Mouse (Mus musculus): ENCODE data around the gene Crb3.

The Crb3 gene

GRCm38 (mm10) chr17:57048816-57049215, 10.1 kb upstream of the Crb3 start:
- ChIA-PET POLR2A (interaction anchor here in 3 of 4 experiments (0.7 to 6.9 kb wide), 7 partner anchors 11 to 985 kb away, joined by 3 to 42 read pairs (median 4); partner anchors contain the start of genes Khsrp (in 1 of the 3) and Slc25a23 (in 1 of the 3)), CTCF (interaction anchor here in 2 of 4 experiments (0.8 to 1.0 kb wide), 3 partner anchors 10 to 286 kb away, joined by 3 to 4 read pairs (median 3); no protein-coding TSS in a partner anchor)

GRCm38 (mm10) chr17:57051679-57052078, 7.2 kb upstream of the Crb3 start:
- POLR2A ChIA-PET = interaction anchor here in 3 of 4 experiments (0.6 to 6.9 kb wide), 17 partner anchors 8 to 353 kb away, joined by 3 to 42 read pairs (median 4); partner anchors contain the start of genes Khsrp (in 2 of the 3), Slc25a23 (in 2 of the 3) and Dus3l (in 1 of the 3)

GRCm38 (mm10) chr17:57056246-57056645, 2.7 kb upstream of the Crb3 start:
- POLR2A ChIA-PET = interaction anchor here in 2 of 4 experiments (0.7 to 1.3 kb wide), 4 partner anchors 15 to 143 kb away, joined by 3 to 6 read pairs (median 4); partner anchors contain the start of gene Khsrp (in 1 of the 2)
- CTCF ChIA-PET = interaction anchor here in 1 of 4 experiments (0.8 to 1.3 kb wide), 2 partner anchors 40 to 94 kb away, joined by 4 to 6 read pairs; no protein-coding TSS in a partner anchor

More at GRCm38 (mm10) chr17:57051679-57052078, 7.2 kb upstream of the Crb3 start:
- CTCF ChIA-PET = interaction anchor here (0.5 to 3.6 kb wide), 28 partner anchors 9 to 1075 kb away, joined by 3 to 15 read pairs (median 3); partner anchors contain the start of genes Alkbh7 (in 3 of the 4), Khsrp (in 2 of the 4), Slc25a23 (in 1 of the 4) and Slc25a41 (in 1 of the 4)

- POLR2A ChIA-PET = interaction anchor here (0.6 to 5.9 kb wide), 40 partner anchors 8 to 1006 kb away, joined by 3 to 78 read pairs (median 6); partner anchors contain the start of genes Khsrp (in 3 of the 4), Alkbh7 (in 2 of the 4), Clpp (in 2 of the 4) and Gm17949 (in 2 of the 4)
- CTCF ChIA-PET = interaction anchor here in 3 of 4 experiments (0.6 to 2.2 kb wide), 18 partner anchors 8 to 433 kb away, joined by 3 to 15 read pairs (median 7); partner anchors contain the start of genes Khsrp (in 1 of the 3) and Lonp1 (in 1 of the 3)
Observed at GRCm38 (mm10) chr17:57059486-57059977, 627 bp downstream of the Crb3 start, which contains the start of gene Slc25a23. Gene Slc25a23 (minus strand): TSS chr17:57059863.

- POLR2A ChIA-PET = interaction anchor here (0.6 to 5.9 kb wide), 55 partner anchors 9 to 1007 kb away, joined by 3 to 78 read pairs (median 6); partner anchors contain the start of genes Gm17949 (in 3 of the 4), Gtf2f1 (in 3 of the 4), Khsrp (in 3 of the 4) and Alkbh7 (in 2 of the 4)
- CTCF ChIA-PET = interaction anchor here (0.6 to 2.2 kb wide), 41 partner anchors 9 to 736 kb away, joined by 3 to 15 read pairs (median 5); partner anchors contain the start of genes Alkbh7 (in 2 of the 4), Gpr108 (in 1 of the 4), Khsrp (in 1 of the 4) and Lonp1 (in 1 of the 4)
Observed at GRCm38 (mm10) chr17:57060231-57060801, 1.4 kb downstream of the Crb3 start.

- POLR2A ChIA-PET = interaction anchor here (0.6 to 5.9 kb wide), 47 partner anchors 9 to 449 kb away, joined by 3 to 78 read pairs (median 6); partner anchors contain the start of genes Gm17949 (in 3 of the 4), Gtf2f1 (in 3 of the 4), Khsrp (in 3 of the 4) and Alkbh7 (in 2 of the 4)
- CTCF ChIA-PET = interaction anchor here (0.6 to 2.2 kb wide), 37 partner anchors 9 to 737 kb away, joined by 3 to 15 read pairs (median 5); partner anchors contain the start of genes Alkbh7 (in 2 of the 4), Gpr108 (in 1 of the 4) and Khsrp (in 1 of the 4)
Observed at GRCm38 (mm10) chr17:57061069-57061468, 2.2 kb downstream of the Crb3 start.

- POLR2A ChIA-PET = interaction anchor here in 2 of 4 experiments (1.2 to 5.9 kb wide), 8 partner anchors 8 to 297 kb away, joined by 3 to 78 read pairs (median 10); partner anchors contain the start of genes Khsrp (in 2 of the 2), Dus3l (in 1 of the 2), Gm17949 (in 1 of the 2) and Gtf2f1 (in 1 of the 2)
- CTCF ChIA-PET = interaction anchor here in 3 of 4 experiments (0.6 to 1.7 kb wide), 3 partner anchors 12 to 284 kb away, joined by 3 to 7 read pairs (median 5); no protein-coding TSS in a partner anchor
Observed at GRCm38 (mm10) chr17:57062011-57062521, 3.2 kb downstream of the Crb3 start.

- ChIA-PET POLR2A (interaction anchor here in 2 of 4 experiments (0.7 to 5.9 kb wide), 8 partner anchors 9 to 273 kb away, joined by 3 to 78 read pairs (median 6); partner anchors contain the start of gene Khsrp (in 2 of the 2)), CTCF (interaction anchor here in 3 of 4 experiments (0.6 to 0.9 kb wide), 3 partner anchors 33 to 285 kb away, joined by 3 to 5 read pairs (median 3); no protein-coding TSS in a partner anchor)
Observed at GRCm38 (mm10) chr17:57062548-57062947, 3.6 kb downstream of the Crb3 start.

GRCm38 (mm10) chr17:57063031-57063430, 4.1 kb downstream of the Crb3 start:
- POLR2A ChIA-PET = interaction anchor here in 2 of 4 experiments (0.5 to 5.9 kb wide), 9 partner anchors 8 to 346 kb away, joined by 3 to 78 read pairs (median 5); partner anchors contain the start of gene Khsrp (in 2 of the 2)
- CTCF ChIA-PET = interaction anchor here in 2 of 4 experiments (0.6 to 0.9 kb wide), 3 partner anchors 33 to 285 kb away, joined by 3 to 11 read pairs (median 3); no protein-coding TSS in a partner anchor

- CTCF ChIA-PET = interaction anchor here in 1 of 4 experiments (0.6 kb wide), 1 partner anchor 13 kb away, joined by 3 read pairs; no protein-coding TSS in a partner anchor
- POLR2A ChIA-PET = interaction anchor here in 1 of 4 experiments (0.6 to 1.1 kb wide), 3 partner anchors 35 to 1026 kb away, joined by 3 to 4 read pairs (median 3); partner anchors contain the start of gene Khsrp
Observed at GRCm38 (mm10) chr17:57066908-57067307, 8.0 kb downstream of the Crb3 start.

- CTCF ChIA-PET = interaction anchor here in 3 of 4 experiments (0.7 to 2.4 kb wide), 8 partner anchors 10 to 313 kb away, joined by 3 to 12 read pairs (median 6); partner anchors contain the start of genes Slc25a23 (in 2 of the 3) and Nrtn (in 1 of the 3)
- POLR2A ChIA-PET = interaction anchor here (0.6 to 2.4 kb wide), 24 partner anchors 9 to 353 kb away, joined by 3 to 22 read pairs (median 4); partner anchors contain the start of genes Gm17949 (in 2 of the 4), Gtf2f1 (in 2 of the 4), Khsrp (in 2 of the 4) and Slc25a23 (in 2 of the 4)
Observed at GRCm38 (mm10) chr17:57070272-57070671, 11.4 kb downstream of the Crb3 start.

GRCm38 (mm10) chr17:57070699-57071098, 11.8 kb downstream of the Crb3 start:
- ChIA-PET POLR2A (interaction anchor here (0.5 to 2.4 kb wide), 29 partner anchors 8 to 931 kb away, joined by 3 to 22 read pairs (median 4); partner anchors contain the start of genes Khsrp (in 3 of the 4), Gm17949 (in 2 of the 4), Gtf2f1 (in 2 of the 4) and Slc25a23 (in 2 of the 4)), CTCF (interaction anchor here (0.6 to 2.4 kb wide), 11 partner anchors 10 to 313 kb away, joined by 3 to 12 read pairs (median 6); partner anchors contain the start of genes Slc25a23 (in 2 of the 4), Dus3l (in 1 of the 4) and Nrtn (in 1 of the 4))

GRCm38 (mm10) chr17:57076916-57077315, 18.0 kb downstream of the Crb3 start:
- CTCF ChIA-PET = interaction anchor here in 1 of 4 experiments (1.0 kb wide), 1 partner anchor 16 kb away, joined by 3 read pairs; no protein-coding TSS in a partner anchor
- POLR2A ChIA-PET = interaction anchor here in 1 of 4 experiments (1.3 to 1.7 kb wide), 2 partner anchors 14 to 17 kb away, joined by 4 read pairs; partner anchors contain the start of gene Slc25a23

- ChIA-PET CTCF (interaction anchor here in 3 of 4 experiments (0.5 to 1.1 kb wide), 4 partner anchors 18 to 199 kb away, joined by 3 to 5 read pairs (median 3); no protein-coding TSS in a partner anchor), POLR2A (interaction anchor here in 2 of 4 experiments (1.0 to 2.5 kb wide), 5 partner anchors 8 to 47 kb away, joined by 3 to 10 read pairs (median 7); partner anchors contain the start of genes Khsrp (in 1 of the 2) and Tubb4a (in 1 of the 2))
Observed at GRCm38 (mm10) chr17:57078336-57078735, 19.4 kb downstream of the Crb3 start, which contains the start of gene Dennd1c. Gene Dennd1c (minus strand): TSS chr17:57078514.

GRCm38 (mm10) chr17:57079919-57080318, 21.0 kb downstream of the Crb3 start:
- POLR2A ChIA-PET = interaction anchor here (0.6 to 2.5 kb wide), 6 partner anchors 9 to 467 kb away, joined by 3 to 9 read pairs (median 5); no protein-coding TSS in a partner anchor
- CTCF ChIA-PET = interaction anchor here in 1 of 4 experiments (0.6 kb wide), 1 partner anchor 13 kb away, joined by 3 read pairs; no protein-coding TSS in a partner anchor

Measured in embryonic stem cell, embryonic (primary cell).